Mouse (Mus musculus): ENCODE measurements around the gene Bglap3. TPM values are rescaled to one million over a fixed set of nuclear protein-coding genes. Genes with fewer than 3 reads are reported as not detected.

The Bglap3 gene
- polyA plus RNA-seq, 1 experiment, result 0.27 TPM

DNA sequence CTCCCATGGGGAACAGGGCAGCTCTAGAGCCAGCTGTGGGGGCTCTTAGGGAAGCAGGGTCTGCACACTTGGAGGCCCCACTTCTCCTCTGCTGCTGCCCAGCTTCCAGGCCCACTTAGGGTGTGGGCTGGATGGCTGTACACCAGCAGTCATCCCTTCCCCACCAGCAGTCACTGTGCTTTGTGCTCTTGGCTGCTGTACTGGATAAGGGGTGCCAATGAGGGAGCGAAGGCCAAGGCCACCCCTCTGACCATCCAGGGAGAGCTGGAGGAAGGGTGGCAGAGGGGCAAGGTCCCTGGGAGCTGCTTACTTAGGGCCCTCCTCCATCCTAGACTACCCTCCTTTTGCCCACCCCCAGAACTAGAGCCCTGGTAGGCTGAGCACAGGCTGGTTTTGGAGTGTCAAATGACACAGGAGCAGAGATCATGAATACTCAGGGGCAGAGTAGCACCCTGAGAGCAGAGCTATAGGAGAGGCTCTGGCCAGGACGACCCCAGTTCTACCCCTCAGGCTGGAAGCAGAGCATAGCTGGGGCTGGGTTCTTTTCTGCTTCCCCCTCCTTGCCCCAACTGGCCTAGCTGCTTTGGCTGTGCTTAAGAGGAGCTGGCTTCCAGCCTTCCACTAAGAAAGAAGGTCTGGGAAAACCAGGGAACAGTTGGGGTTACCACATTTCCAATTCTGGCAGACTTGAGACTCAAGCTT, 10.8 kb downstream of the Bglap3 start:
- 94% methylated on average over 2 of the region's 2 CpGs for WGBS
- Histone ChIP-seq H3K4me3 (ENCODE audit: extremely low read depth, insufficient read depth, insufficient read length) (no peak overlapping the region), H3K4me1 (ENCODE audit: control insufficient read depth, insufficient read depth, insufficient read length) (no peaks in the 10 kb centered on the region), H3K27ac (ENCODE audit: insufficient read depth, low read length) (no peak overlapping the region), H3K36me3 (ENCODE audit: control insufficient read depth, insufficient read depth, low read length) (peaks cover 43% of the 10 kb centered on the region), H3K27me3 (ENCODE audit: control insufficient read depth, insufficient read depth, low read length) (no peaks in the 10 kb centered on the region)
- DNase-seq (ENCODE audit: low read depth in 1 of 2, low spot score in 2 of 2), result no peak
- TF ChIP-seq CTCF (IDR thresholded peaks at IDR 0.05; ENCODE audit: extremely low read depth, insufficient read depth, insufficient read length, insufficient replicate concordance) (no peak), POLR2A (IDR thresholded peaks at IDR 0.05; ENCODE audit: low read depth, low read length) (no peak)

DNA sequence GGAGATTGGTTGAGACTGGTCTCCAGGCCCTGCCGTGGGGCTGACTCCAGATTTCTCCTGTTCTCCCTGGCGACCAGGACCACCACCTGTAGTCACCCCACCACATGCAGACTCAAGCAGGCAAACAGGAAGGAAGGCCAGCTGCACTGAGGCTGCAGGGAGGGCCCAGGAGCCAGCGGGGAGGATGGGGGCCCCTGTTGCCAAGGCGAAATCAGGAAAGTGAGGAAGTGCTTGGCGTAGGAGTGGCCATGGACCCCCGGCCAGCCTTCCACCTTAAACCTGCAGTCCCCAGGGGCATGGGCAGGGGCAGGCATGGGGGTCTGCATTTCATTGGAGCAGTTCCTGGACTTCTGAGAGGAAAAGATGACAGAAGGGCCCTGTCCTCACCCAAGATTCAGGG, 11.4 kb downstream of the Bglap3 start:
- 25% methylated on average over 6 of the region's 6 CpGs for WGBS
- Histone ChIP-seq H3K27ac (ENCODE audit: insufficient read depth, low read length) (no peak overlapping the region), H3K4me3 (ENCODE audit: extremely low read depth, insufficient read depth, insufficient read length) (no peak overlapping the region), H3K36me3 (ENCODE audit: control insufficient read depth, insufficient read depth, low read length) (peaks cover 46% of the 10 kb centered on the region), H3K4me1 (ENCODE audit: control insufficient read depth, insufficient read depth, insufficient read length) (no peaks in the 10 kb centered on the region), H3K27me3 (ENCODE audit: control insufficient read depth, insufficient read depth, low read length) (no peaks in the 10 kb centered on the region)
- TF ChIP-seq CTCF (IDR thresholded peaks at IDR 0.05; ENCODE audit: extremely low read depth, insufficient read depth, insufficient read length, insufficient replicate concordance) (no peak), POLR2A (IDR thresholded peaks at IDR 0.05; ENCODE audit: low read depth, low read length) (no peak)
- no peak for DNase-seq (ENCODE audit: low read depth in 1 of 2, low spot score in 2 of 2)

DNA sequence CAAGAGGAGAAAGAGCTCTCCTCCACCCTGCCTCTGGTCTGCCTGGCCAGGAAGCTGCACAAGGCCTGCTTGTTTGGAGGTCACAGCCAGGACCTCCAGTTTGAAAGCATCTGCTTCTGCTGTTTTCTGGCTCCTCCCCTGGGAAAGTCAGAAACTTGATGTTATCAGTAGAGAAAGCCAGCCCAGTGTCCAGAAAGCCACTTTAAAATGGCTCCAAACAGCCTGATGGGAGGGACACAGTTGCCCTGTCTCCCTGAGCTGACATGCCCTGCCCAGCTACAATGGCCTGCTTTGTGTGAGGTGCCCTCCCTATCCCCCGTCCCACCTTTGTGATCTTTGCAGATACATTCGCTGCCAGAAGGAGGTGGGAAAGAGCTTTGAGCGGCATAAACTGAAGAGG, 12.6 kb downstream of the Bglap3 start:
- TF ChIP-seq POLR2A (IDR thresholded peaks at IDR 0.05; ENCODE audit: low read depth, low read length), result no peak
- no peak for TF ChIP-seq CTCF (IDR thresholded peaks at IDR 0.05; ENCODE audit: extremely low read depth, insufficient read depth, insufficient read length, insufficient replicate concordance)
- DNase-seq (ENCODE audit: low read depth in 1 of 2, low spot score in 2 of 2), result no peak

DNA sequence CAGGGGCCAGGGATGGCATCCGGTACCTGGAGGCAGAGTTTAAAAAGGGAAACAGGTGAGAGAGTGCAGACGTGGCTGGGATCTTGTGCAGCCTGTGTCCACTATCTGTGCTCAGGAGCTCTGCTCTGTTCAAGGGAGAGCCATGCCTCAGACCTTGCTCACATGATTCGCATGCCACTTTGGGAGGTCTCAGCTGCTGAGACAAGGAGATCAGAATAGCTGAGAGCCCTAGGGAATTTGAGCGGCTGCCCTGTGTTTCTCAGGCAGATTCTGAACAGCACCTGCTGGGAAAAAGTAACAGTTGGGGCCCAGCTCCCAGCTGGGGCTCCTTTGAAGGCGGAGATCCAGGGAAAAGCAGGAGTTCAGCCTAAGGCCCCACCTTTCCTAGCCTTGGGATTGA, 13.0 kb downstream of the Bglap3 start:
- Histone ChIP-seq H3K27ac (ENCODE audit: insufficient read depth, low read length) (no peak overlapping the region), H3K27me3 (ENCODE audit: control insufficient read depth, insufficient read depth, low read length) (no peaks in the 10 kb centered on the region), H3K36me3 (ENCODE audit: control insufficient read depth, insufficient read depth, low read length) (peaks cover 58% of the 10 kb centered on the region), H3K4me3 (ENCODE audit: extremely low read depth, insufficient read depth, insufficient read length) (no peak overlapping the region), H3K4me1 (ENCODE audit: control insufficient read depth, insufficient read depth, insufficient read length) (no peaks in the 10 kb centered on the region)
- WGBS, result 65% methylated on average over 5 of the region's 5 CpGs
- DNase-seq (ENCODE audit: low read depth in 1 of 2, low spot score in 2 of 2), result no peak
- no peak for TF ChIP-seq CTCF (IDR thresholded peaks at IDR 0.05; ENCODE audit: extremely low read depth, insufficient read depth, insufficient read length, insufficient replicate concordance)
- TF ChIP-seq POLR2A (IDR thresholded peaks at IDR 0.05; ENCODE audit: low read depth, low read length), result no peak

More for the DNA sequence above, 12.6 kb downstream of the Bglap3 start:
- no peak overlapping the region for H3K27ac ChIP-seq (ENCODE audit: insufficient read depth, low read length)
- no peaks in the 10 kb centered on the region for H3K4me1 ChIP-seq (ENCODE audit: control insufficient read depth, insufficient read depth, insufficient read length)
- no peaks in the 10 kb centered on the region for H3K27me3 ChIP-seq (ENCODE audit: control insufficient read depth, insufficient read depth, low read length)
- H3K36me3 ChIP-seq (ENCODE audit: control insufficient read depth, insufficient read depth, low read length), result peaks cover 55% of the 10 kb centered on the region
- H3K4me3 ChIP-seq (ENCODE audit: extremely low read depth, insufficient read depth, insufficient read length), result no peak overlapping the region
- 82% methylated on average over 3 of the region's 3 CpGs for WGBS

DNA sequence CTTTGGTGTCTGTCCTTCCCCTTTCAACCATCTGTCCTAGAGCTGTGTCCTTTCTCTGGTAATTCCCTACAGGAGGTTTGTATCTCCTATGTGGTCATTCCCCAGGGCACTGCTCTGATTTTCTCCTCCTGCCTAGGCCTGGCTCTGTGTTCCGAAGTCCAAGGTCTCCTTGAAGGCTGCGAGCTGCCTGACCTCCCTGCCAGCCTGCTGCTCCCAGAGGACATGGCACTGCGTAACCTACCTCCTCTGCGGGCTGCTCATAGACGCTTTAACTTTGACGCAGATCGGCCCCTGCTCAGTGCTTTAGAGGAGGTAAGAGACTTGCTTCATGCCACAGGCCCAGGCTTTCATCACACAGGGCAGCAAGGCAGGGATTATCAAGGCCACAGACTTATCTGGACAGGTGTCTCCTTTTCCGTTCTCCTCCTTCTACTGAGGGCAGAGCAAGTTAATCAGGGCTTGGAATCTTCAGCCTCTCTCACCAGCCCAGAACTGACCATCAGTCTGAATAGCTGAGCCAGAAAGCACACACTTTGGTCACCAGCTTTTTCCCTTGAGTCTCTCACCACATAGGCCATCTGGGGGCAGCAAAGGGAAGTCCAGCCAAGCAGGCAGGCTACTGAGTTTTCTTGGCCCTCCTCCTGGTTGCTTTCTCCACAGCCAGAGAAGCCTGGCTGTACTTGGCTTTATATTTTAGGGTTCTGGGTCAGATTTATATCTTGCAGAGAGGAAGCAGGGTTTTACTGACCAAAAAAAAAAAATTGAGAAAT, 18.0 kb downstream of the Bglap3 start:
- H3K4me1 ChIP-seq (ENCODE audit: control insufficient read depth, insufficient read depth, insufficient read length), result no peaks in the 10 kb centered on the region
- no peak for DNase-seq (ENCODE audit: low read depth in 1 of 2, low spot score in 2 of 2)
- H3K27ac ChIP-seq (ENCODE audit: insufficient read depth, low read length), result no peak overlapping the region
- H3K4me3 ChIP-seq (ENCODE audit: extremely low read depth, insufficient read depth, insufficient read length), result no peak overlapping the region
- TF ChIP-seq POLR2A (IDR thresholded peaks at IDR 0.05; ENCODE audit: low read depth, low read length), result no peak
- TF ChIP-seq CTCF (IDR thresholded peaks at IDR 0.05; ENCODE audit: extremely low read depth, insufficient read depth, insufficient read length, insufficient replicate concordance), result no peak
- H3K27me3 ChIP-seq (ENCODE audit: control insufficient read depth, insufficient read depth, low read length), result no peaks in the 10 kb centered on the region
- peaks cover 72% of the 10 kb centered on the region for H3K36me3 ChIP-seq (ENCODE audit: control insufficient read depth, insufficient read depth, low read length)
- WGBS, result 99% methylated on average over 8 of the region's 8 CpGs

DNA sequence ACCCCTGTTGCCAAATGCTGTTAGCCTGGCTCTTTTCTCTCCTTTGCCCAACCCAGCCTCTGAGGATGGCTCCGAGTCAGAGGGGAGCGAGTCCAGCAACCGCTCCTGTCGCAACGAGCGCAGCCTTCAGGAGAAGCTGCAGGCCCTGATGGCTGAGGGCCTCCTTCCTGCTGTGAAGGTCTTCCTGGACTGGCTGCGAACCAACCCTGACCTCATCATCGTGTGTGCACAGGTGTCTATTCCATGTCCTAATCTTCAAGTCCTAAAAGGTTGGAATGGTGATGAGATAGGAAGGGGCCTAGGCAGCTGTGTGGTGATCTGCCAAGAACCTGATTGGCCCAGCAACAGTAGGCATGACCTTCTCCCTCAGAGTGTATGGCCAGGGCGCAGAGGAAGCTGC, 19.6 kb downstream of the Bglap3 start:
- Histone ChIP-seq H3K4me3 (ENCODE audit: extremely low read depth, insufficient read depth, insufficient read length) (no peak overlapping the region), H3K27me3 (ENCODE audit: control insufficient read depth, insufficient read depth, low read length) (no peaks in the 10 kb centered on the region), H3K27ac (ENCODE audit: insufficient read depth, low read length) (no peak overlapping the region), H3K36me3 (ENCODE audit: control insufficient read depth, insufficient read depth, low read length) (peaks cover 77% of the 10 kb centered on the region), H3K4me1 (ENCODE audit: control insufficient read depth, insufficient read depth, insufficient read length) (no peaks in the 10 kb centered on the region)
- TF ChIP-seq POLR2A (IDR thresholded peaks at IDR 0.05; ENCODE audit: low read depth, low read length), result no peak
- no peak for TF ChIP-seq CTCF (IDR thresholded peaks at IDR 0.05; ENCODE audit: extremely low read depth, insufficient read depth, insufficient read length, insufficient replicate concordance)
- 90% methylated on average over 9 of the region's 9 CpGs for WGBS
- no peak for DNase-seq (ENCODE audit: low read depth in 1 of 2, low spot score in 2 of 2)

DNA sequence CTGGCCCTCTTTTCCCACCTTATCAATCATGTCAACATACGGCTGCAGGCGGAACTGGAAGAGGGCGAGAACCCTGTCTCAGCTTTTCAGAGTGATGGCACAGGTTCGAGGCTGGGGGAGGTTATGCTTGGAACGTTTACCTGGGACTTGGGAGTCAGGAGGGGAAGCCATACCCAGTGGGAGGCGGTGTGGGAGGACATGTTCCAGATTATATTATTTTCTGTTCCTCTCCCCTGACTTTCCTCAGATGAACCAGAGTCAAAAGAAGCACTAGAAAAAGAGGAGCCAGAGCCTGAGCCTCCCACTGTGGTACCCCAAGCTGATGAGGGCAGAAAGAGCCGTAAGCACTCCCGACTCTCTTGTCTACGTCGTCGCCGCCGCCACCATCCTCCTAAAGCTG, 21.8 kb downstream of the Bglap3 start:
- H3K4me1 ChIP-seq (ENCODE audit: control insufficient read depth, insufficient read depth, insufficient read length), result no peaks in the 10 kb centered on the region
- no peak overlapping the region for H3K4me3 ChIP-seq (ENCODE audit: extremely low read depth, insufficient read depth, insufficient read length)
- 95% methylated on average over 13 of the region's 13 CpGs for WGBS
- no peaks in the 10 kb centered on the region for H3K27me3 ChIP-seq (ENCODE audit: control insufficient read depth, insufficient read depth, low read length)
- peaks cover 77% of the 10 kb centered on the region for H3K36me3 ChIP-seq (ENCODE audit: control insufficient read depth, insufficient read depth, low read length)
- DNase-seq (ENCODE audit: low read depth in 1 of 2, low spot score in 2 of 2), result no peak
- no peak overlapping the region for H3K27ac ChIP-seq (ENCODE audit: insufficient read depth, low read length)
- TF ChIP-seq POLR2A (IDR thresholded peaks at IDR 0.05; ENCODE audit: low read depth, low read length) (no peak), CTCF (IDR thresholded peaks at IDR 0.05; ENCODE audit: extremely low read depth, insufficient read depth, insufficient read length, insufficient replicate concordance) (no peak)

Measured in spleen, adult 2 months (tissue).